Mouse (Mus musculus) brain, embryonic 14.5 days (tissue): Measurements from ENCODE around the gene Peli2.

Experiments used
- CTCF ChIP-seq: fragments of 200-500 bp; IDR thresholded peaks from 2 replicates; pipeline ENCODE4 v1.5.1; 2012; ENCODE audit warnings: inconsistent platforms, mild to moderate bottlenecking, moderate library complexity, borderline replicate concordance; ENCODE audit not compliant: insufficient read depth, insufficient read length; ENCODE audit errors: extremely low read depth
- POLR2A ChIP-seq: fragments of 200-500 bp; IDR thresholded peaks from 2 replicates; pipeline ENCODE4 v1.6.1; 2012; ENCODE audit warnings: mild to moderate bottlenecking, inconsistent platforms, borderline replicate concordance; ENCODE audit not compliant: poor library complexity, insufficient read depth, insufficient read length, severe bottlenecking; ENCODE audit errors: extremely low read depth

DNA sequence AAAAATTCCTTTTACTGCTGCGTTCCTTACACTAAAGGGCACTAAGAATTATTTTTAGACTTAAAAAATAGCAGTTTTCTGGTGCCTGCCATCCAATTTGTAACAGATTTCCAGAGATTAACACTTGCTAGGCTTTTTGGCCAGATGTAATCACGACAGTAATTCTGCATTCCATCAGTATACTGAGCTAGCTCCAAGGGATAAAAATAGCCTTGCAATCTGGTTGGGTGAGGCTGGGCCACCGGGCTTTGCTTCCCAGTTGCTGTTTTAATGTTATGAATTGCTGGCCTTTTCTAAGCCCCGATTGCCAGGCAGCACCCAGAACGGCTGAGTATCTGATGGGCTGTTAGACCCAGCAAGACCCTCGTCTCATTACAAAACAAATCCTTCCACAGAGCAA, 182.6 kb downstream of the Peli2 start:
- TF ChIP-seq POLR2A, result no peak
- TF ChIP-seq CTCF, result no peak
